Mouse (Mus musculus): ENCODE data around the gene Prkg2.

The Prkg2 gene

DNA sequence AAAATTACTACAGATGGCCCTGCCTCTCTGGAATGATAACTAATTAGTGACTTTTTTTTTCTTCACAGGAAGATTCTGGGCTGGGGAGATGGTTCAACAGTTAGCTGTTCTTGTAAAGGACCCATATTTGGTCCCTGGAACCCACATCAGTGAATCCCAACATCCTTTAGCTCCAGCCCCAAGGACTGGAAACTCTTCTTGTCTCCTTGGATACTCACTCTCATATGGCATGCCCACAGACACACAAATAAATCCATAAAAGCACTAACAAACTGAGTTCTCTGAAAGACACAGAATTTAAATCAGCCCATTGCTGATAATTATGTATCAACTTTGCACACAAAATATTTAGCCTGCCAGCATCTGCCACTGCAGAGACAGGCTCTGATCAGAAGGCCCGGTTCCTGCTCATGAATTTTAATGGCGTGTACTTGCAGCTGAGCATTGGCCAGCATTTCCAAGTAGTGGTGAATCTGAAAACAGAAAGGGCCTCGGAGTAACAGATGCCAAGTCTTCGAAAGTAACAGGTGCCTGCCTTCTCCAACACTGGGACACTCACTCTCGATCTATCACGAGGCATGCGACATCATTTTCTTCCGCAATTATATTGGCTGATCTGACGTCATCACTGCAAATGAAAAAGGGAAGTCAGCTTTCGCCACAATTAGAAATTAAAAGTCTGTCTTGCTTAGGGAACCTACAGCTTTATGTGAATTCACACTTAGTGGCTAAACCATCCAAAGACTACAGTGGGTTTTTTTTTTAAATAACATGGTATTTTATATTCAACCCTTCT, 61.1 kb downstream of the Prkg2 start:
- no peak for DNase-seq (ENCODE audit: low spot score in 2 of 2)

DNA sequence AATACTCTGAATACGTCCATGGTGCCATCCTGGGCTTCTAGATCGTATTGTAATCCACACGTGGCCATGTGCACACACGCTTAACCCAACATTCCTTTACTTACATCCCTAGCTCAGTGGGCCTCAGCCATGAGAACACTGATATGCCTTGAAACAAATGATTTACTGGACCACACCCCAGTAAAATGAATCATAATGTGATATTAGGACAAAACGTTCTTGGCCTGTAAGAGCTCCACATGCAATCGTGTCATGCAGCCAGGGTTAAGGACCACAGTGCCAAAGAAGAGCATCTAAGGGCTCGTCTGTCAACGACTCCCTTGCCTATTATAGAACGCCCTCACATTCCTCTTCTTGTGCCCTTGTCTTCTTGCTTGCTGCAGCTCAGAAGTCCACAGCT, 70.5 kb downstream of the Prkg2 start:
- no peak for DNase-seq (ENCODE audit: low spot score in 2 of 2)

DNA sequence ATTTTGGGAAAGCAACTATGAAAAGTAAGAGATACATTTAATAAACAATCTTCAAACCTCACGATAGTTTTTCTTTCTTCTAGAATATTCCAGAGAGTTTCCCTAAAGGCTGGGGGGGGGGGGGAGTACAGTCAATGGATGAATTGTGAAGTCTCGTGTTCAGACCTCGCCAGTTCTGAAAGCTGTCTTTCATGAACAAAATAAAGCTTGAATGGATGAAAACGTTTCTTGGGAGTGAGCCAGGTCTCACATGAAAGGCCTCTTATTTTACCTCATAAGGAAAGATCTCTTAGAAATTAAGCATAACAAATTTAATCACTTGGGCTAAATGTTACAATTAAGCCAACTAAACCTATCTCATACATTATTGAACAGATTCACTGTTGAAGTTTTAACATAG, 72.0 kb downstream of the Prkg2 start:
- DNase-seq (ENCODE audit: low spot score in 2 of 2), result no peak

DNA sequence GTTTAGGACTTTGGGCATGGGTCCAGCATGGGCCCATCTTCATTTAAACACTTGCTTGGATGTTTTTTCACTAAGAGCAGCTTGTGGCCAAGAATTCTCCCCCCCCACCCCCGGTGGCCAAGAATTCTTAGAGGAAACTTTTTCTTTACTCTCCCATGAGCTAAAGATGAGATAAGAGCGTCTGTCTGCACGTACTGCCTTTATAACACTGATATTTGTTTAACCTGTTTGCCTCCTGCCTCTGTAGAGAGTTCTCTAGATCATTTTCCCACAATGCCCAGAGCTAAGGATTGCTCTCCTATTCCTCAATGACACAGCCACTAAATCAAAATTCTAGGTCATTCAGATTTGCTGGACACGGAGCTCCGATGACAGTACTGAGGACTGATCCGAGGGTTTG, 72.8 kb downstream of the Prkg2 start:
- no peak for DNase-seq (ENCODE audit: low spot score in 2 of 2)

DNA sequence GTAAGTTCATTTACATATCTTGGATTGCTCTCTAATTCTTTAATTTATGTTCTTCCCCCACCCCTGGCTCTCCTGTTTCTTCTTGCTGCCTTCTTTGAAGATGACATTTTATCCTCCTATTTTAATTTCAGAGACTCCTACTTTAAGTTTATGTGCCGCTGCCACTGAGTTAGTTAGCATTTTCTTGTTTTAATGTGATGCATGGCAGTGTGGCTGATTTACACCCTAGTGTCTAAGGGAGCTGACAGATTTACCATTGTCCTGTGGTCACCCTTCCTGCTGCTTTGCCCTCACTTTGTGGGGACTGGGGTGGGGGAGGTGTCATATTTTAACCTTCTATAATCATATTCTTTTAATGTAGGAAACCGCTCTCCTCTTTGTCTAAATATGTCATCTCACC, 74.7 kb downstream of the Prkg2 start:
- no peak for DNase-seq (ENCODE audit: low spot score in 2 of 2)

DNA sequence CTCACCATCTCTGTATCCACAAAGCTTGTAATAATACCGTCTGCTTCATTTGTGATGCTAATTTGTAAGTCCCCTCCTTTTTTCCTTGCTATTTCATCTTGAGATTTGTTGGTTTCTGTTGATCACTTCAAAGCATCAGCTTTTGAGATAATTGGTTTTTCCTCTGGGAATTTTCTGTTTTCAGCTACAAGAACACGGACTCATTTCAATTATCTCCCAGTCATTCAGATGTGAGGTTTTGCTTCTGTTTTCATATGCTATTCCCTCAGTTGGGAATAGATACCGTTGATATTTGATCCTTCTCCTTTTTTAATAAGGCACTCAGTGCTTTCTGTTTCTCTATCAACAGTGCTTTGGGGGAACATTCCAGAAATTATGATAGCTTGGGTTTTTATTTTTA, 81.6 kb downstream of the Prkg2 start:
- no peak for DNase-seq (ENCODE audit: low spot score in 2 of 2)

DNA sequence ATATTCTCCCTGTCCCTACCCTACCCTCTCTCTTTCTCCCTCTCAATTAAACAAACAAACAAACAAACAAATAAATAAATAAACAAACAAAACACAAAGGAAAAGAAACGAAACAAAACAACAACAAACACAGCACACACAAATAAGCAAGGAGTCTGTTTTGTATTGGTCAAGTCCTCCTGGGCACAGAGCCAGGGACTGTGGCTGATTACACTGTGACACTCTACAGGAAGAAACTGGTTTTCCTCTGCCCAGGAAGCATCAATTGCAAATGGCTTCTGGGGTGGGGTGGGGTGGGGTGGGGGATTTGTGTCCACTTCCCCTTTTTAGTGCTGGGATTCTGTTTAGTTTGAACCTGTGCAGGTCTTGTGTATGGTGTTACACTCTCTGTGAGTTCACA, 83.8 kb downstream of the Prkg2 start:
- no peak for DNase-seq (ENCODE audit: low spot score in 2 of 2)

DNA sequence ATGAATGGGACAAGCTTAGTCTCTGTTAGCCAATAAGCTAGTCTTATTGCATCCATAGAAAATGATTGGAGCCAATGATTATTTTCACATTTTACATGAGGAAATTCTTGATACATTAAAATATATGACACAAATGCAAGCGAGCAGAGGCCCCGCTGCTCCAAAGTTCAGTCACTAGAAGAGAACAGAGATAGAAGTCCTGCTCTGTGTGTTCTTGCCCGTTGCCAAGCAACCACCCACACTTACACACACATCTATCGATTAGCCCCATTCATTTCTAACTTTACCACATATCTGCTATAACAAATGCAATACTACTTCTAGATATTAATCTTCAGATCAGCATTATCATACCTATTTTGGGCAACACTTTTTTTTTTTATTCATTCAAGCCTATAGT, 85.6 kb downstream of the Prkg2 start:
- no peak for DNase-seq (ENCODE audit: low spot score in 2 of 2)

DNA sequence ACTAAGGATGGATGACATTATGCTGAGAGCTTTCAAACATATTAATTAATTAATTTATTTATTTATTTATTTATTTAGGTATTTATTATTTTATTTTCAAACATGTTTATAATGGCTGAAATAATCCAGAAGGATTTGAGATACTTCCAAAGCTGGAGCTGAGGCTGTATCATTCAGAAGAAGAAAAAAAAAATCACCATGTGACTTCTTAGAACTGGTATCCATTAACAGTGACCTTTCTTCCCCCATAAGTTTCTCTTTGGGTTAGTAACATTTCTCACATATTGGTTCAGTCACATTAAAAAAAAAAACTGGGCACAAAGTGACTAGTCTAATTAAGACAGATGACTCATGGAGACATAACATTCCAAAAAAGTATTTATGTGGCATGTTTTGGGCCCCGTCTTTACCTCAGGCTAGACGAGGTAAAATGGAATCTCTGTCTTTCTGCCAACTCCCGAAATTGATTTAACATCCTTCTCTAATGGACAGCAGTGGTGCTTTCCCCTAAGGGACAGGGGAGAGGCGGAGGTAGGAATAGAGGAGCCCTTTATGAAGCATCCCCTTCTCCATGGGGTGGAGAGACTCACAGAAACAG, 86.6 kb downstream of the Prkg2 start:
- DNase-seq (ENCODE audit: low spot score in 2 of 2), result no peak

DNA sequence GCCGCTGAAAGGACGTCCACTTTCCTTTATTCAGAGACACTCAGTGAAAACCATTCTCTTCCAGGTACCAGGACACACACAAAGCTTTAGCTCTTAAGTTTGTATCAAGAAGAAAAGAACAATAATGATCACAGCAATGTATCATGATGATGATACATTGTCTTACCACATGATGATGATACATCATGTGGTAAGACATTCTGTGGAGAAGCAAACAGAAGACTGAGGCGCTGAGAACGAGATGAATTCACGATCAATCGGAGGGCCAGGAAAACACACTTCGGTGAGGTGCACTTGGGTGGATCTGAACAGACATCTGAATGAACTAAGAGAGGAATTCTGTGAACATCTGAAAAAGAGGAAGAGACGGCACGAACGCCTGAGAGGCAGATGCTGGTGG, 87.4 kb downstream of the Prkg2 start:
- no peak for DNase-seq (ENCODE audit: low spot score in 2 of 2)

DNA sequence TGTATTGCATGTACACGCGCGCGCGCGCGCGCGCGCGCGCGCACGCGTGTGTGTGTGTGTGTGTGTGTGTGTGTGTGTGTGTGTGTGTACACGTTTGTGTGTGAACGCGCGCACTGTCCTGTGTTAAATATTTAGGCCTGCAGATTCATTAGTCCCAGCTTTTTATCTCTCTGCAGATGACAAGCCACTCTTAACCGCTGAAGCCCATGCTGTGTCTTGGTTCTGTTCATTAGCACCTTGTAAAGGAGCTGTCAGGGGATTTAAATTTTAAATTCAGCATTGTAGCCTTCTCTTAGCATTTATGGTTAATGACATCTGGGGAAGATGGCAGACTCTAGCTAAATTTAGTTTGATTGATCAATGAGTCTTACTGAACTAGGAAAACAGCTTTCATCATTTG, 90.5 kb downstream of the Prkg2 start:
- no peak for DNase-seq (ENCODE audit: low spot score in 2 of 2)

DNA sequence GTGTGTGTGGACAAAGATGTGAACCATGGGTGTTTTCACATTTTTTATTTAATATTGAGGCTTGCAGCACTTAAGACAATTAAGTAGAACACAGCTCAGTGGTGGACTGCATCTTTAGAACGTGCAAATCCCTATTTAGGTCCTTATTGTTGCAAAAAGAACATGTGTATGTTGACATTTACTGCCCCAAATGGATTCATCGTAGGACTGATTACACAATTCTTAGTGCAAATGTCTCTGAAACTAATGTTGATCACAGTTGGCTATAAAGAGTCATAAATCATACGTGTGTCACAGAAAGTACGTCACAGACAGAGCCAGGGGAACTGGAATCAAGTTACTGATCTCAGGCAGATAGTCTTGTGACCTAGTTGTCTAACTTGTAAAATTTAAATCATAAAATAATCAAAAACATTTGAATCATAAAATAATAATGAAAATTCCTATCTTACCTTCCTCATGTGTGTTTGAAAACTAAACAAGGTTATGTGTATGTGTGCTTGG, 91.0 kb downstream of the Prkg2 start:
- DNase-seq (ENCODE audit: low spot score in 2 of 2), result no peak

DNA sequence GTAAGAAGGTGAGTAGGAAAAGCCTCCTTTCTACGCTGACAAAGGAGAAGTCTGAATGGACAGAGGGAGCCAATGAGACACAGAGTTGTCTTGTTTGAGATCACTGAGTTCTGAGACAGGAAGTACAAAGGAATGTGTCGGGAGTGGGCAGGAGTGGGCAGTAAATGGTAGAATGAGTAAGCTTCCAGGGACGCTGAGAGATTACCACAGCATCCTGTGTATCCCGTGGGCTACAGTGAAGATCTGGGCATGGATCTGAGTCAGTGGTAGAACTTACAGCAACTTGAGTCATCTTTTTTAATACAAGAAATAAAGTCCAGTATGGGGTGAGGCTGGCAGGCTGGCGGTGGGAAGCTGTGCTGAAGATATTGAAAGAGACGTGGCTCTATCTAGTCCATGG, 93.4 kb downstream of the Prkg2 start:
- no peak for DNase-seq (ENCODE audit: low spot score in 2 of 2)

DNA sequence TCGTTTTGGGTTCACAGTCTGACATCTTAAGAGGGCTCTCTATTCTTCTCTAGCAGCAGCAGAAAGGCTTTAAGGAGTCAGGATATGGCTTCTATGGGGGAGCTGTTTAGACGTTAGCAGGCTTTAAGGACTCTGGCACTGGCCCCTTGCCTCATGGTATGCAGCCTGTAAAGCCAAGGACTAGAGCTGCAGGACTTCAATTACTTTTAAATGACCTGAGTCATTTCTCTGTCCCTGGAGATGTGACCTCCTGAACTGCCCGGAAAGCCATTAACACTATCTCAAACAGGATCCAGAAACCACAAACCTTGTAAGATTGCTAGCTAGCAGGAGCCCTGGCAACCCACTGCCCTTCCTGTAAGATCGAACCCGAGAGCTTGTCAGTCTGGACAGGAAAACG, 96.4 kb downstream of the Prkg2 start:
- DNase-seq (ENCODE audit: low spot score in 2 of 2), result no peak

DNA sequence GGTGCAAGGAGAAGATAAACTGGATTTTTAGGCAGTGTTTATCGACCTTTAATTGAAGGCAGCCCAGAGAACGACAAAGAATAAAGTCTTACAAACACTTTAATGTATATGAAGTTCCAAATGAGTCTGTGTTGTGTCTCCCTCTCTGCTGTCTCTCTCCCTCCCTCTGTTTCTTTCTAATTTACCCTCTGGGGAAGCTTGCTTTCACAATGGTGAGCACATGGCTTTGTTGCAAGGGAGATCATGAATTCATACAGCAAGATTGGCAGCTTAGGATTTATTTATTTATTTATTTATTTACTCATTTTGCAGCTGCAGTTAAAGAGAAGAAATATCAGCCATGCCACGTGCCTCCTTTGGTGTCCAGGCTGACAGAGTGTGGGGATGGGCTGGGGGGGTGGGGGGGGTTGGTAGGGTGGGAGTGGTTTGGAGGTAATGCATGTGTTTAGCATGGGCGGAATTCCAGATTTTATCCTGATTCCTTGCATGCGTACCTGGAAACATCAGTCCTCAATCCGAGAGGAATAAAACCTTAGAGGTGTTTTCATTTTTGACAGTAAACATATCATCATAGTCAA, 97.4 kb downstream of the Prkg2 start:
- no peak for DNase-seq (ENCODE audit: low spot score in 2 of 2)

DNA sequence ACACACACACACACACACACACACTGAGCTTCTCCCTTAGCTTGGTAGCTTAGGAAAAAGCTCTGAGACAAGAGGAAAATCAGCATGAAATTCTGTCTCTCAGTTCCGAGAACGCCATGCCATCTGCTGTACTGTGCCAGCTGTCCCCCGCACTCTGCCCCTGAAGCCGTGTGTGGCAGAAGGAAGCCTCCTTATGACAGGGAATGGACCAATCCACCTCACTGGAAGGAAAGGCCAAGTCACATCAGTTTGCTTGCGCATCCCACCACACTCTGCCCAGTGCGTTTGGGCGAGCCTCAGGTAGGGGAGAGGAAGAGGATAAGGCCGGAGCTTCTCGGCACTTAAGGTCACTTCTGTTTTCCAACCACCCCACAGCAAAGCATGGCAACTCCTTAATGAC, 98.0 kb downstream of the Prkg2 start:
- DNase-seq (ENCODE audit: low spot score in 2 of 2), result no peak

DNA sequence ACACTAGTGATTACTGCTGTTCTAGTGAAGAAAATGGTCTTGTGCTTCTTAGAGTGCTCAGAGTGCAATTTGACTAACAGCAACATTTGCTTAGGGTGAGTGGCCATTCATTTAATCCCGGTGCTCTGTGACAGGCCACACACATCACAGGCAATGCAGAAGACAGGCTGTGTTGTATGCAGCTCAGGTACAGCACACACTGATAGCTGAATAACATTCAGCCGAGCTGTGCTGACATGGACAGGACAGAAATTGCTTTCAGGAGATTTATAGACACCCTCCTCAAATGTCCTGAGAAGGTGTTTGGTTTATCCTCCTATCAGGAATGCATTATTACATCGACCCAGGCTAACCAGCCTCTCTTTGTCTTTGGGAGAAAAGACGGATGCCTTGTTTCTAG, 99.3 kb downstream of the Prkg2 start:
- no peak for DNase-seq (ENCODE audit: low spot score in 2 of 2)

DNA sequence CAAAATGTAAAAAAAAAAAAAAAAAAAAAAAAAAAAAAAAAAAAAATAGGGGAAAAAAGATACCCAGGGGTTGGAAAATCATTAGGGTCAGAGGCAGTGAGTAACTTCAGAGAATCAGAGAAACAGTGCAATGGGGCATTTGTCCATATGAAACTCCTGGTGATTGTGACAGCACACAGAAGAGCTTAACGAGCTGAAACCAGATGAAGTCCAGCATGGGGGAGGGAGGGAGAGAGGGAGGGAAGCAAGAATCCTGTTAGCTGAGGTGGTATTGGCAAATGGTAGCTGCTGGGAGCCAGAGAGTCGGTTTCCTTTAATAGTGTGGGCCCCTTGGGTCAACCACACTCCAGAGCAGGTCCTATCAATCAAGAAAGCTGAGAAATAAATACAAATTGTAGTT, 100.5 kb downstream of the Prkg2 start:
- no peak for DNase-seq (ENCODE audit: low spot score in 2 of 2)

DNA sequence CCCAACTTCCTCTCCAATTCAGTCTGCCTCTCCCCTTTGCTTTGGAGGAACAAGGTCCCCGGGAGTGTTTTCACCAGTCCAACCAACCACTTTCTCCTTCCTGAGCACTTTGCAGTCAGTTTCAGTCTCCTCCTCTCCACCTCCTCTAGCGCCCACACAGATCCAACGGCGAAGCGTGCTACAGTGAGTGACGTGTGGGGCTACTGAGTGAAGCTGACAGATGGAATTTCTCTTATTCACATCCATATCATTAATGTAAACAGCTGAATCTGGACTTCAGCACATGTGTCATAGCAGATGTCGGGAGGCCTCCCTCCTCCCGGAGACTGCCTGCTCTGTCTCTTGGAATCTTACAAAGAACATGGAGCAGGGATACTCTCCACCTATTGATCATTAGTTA, 101.2 kb downstream of the Prkg2 start:
- no peak for DNase-seq (ENCODE audit: low spot score in 2 of 2)

DNA sequence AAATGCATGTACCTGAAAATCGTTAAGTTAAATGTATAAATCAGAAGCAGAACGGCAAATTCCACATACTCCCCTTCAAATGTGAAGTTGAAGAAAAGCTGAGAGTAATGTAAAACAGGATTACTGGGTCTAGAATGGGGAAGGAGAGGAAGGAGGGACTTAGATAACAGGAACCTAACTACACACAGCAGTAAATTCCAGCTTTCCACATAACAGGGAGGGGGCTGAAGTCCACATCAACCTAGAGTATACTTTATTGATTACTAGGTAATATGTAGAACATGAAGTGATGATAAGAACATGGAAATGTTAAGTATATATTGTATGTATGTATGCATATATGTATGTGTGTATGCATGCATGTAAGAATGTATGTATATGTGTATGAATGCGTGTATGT, 114.2 kb downstream of the Prkg2 start:
- no peak for DNase-seq (ENCODE audit: low spot score in 2 of 2)

DNA sequence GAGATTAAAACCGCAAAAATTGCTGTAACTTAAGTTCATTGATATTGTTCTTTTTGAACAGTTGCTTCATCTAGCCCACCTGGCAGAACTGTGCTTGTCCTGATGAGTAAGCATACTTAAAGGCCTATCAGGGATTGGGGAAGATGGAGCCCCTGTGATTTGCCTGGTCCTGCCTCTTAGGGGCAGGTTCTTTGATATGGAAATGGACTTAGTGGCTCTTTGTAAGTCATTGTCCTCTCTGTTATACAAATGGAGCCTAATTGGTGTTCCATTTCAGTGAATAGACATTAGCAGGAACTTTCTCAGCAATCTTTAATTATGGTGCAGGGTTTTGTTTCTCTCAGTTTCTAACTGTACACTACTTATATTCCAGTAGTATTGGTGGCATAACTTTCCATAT, 115.5 kb downstream of the Prkg2 start:
- DNase-seq (ENCODE audit: low spot score in 2 of 2), result no peak

DNA sequence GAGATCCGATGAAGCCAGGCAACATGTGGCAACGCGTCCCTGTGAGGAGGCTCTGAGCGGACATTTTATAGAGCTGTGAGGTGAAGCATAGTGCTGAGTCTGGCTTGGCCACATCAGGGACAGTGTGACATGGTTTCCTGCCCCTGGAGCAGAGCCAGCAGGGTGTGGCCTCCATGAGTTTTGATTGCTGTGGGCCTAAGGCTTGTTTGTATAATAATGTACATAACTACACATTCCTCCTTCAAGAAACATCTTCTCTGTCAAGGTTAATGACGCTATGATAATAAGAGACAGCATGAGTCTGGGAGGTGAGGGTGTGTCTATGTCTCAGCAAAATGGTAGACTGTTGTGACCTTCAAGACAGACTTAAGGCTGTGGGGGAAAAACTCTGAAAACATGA, 118.4 kb downstream of the Prkg2 start:
- no peak for DNase-seq (ENCODE audit: low spot score in 2 of 2)

DNA sequence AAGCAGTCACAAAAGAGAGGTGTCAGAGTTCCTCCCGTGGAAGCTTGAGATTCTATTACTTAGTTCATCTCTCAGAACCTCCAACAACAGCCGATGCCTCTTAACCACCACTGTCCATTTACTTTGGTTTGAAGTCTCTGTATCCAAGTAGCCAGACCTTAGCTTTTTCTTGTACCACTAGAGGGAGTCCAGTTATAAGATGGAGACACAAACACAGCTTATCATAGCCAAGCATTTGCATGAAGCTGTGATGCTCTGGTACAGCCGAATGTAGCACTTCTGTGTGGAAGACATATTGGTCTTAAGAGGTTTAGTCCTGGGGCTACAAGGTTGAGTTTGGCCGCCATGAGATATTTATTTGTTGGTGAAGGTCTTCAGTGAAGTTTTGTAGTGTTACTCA, 134.8 kb downstream of the Prkg2 start:
- DNase-seq (ENCODE audit: low spot score in 2 of 2), result no peak

Measured in spleen, postnatal 4 days (tissue).